ENCODE assay signal across 8 mouse cellular contexts in genomic region chr5:111489022-111489616, GRCm38 (mm10).
DNase-seq lines count a peak whose midpoint lies in the region; ATAC-seq and TF ChIP-seq lines count a peak whose summit lies in the region.

No protein-coding gene starts in this region.

- H3K9me3 ChIP-seq in kidney, embryonic 14.5 days (ENCODE audit: control insufficient read depth, low read length) = no peaks in the 10 kb centered on the region
- H3K9me3 ChIP-seq in MEL (replicated peaks; ENCODE audit: insufficient read depth, low read length) = no peaks in the 10 kb centered on the region
- H3K9me3 ChIP-seq in midbrain, embryonic 16.5 days (replicated peaks; ENCODE audit: control insufficient read depth, low read length, poor library complexity, severe bottlenecking) = no peaks in the 10 kb centered on the region
- no peaks in the 10 kb centered on the region for H3K9me3 ChIP-seq in liver, embryonic 11.5 days (ENCODE audit: control insufficient read depth, low read length)

- H3K4me1 ChIP-seq in kidney, embryonic 14.5 days (ENCODE audit: control insufficient read depth, insufficient read depth, low read length) = no peaks in the 10 kb centered on the region
- H3K4me1 ChIP-seq in MEL (ENCODE audit: control insufficient read depth in 1 of 2, insufficient read depth in 2 of 2, low read length in 2 of 2) = no peaks in the 10 kb centered on the region
- no peaks in the 10 kb centered on the region for H3K4me1 ChIP-seq in midbrain, embryonic 16.5 days (ENCODE audit: control insufficient read depth, insufficient read depth, low read length)
- H3K4me1 ChIP-seq in liver, embryonic 11.5 days (replicated peaks; ENCODE audit: control insufficient read depth, insufficient read depth, low read length) = no peaks in the 10 kb centered on the region

- no peak for TF ChIP-seq POLR2A in MEL (IDR thresholded peaks at IDR 0.05; ENCODE audit: control insufficient read depth in 1 of 2, insufficient read depth in 1 of 2, low read depth in 1 of 2, low read length in 2 of 2, poor library complexity in 1 of 2)

- TF ChIP-seq EP300 in MEL (IDR thresholded peaks at IDR 0.05; ENCODE audit: low read depth in 1 of 2, low read length in 2 of 2) = no peak

- DNase-seq in kidney, postnatal 10 days = no peak
- DNase-seq in MEL (ENCODE audit: low read depth, low spot score) = peak; percentile 11
- peak; percentile 13 for DNase-seq in forelimb bud, embryonic 11.5 days (ENCODE audit: low read depth, low spot score)
- no peak for DNase-seq in liver, embryonic 11.5 days (ENCODE audit: low spot score)
- DNase-seq in ovary, postnatal 36 days (ENCODE audit: low spot score) = no peak
- DNase-seq in yolk sac, embryonic 10.5 days (ENCODE audit: low spot score) = no peak

- no peak overlapping the region for H3K4me2 ChIP-seq in kidney, embryonic 14.5 days (replicated peaks; ENCODE audit: low read depth, low read length)
- peak overlapping the region; percentile 41 for H3K4me2 ChIP-seq in midbrain, embryonic 16.5 days (ENCODE audit: low read length)
- no peak overlapping the region for H3K4me2 ChIP-seq in liver, embryonic 11.5 days

- TF ChIP-seq RAD21 in MEL (IDR thresholded peaks at IDR 0.05; ENCODE audit: low read depth, low read length) = no peak

- 52% methylated on average over 7 of the region's 7 CpGs for WGBS in kidney, embryonic 14.5 days
- WGBS in midbrain, embryonic 16.5 days = 47% methylated on average over 7 of the region's 7 CpGs
- WGBS in liver, embryonic 11.5 days = 48% methylated on average over 7 of the region's 7 CpGs

- no peak overlapping the region for H3K4me3 ChIP-seq in kidney, embryonic 14.5 days (ENCODE audit: low read length)
- no peak overlapping the region for H3K4me3 ChIP-seq in MEL (ENCODE audit: control insufficient read depth in 1 of 2, insufficient read depth in 1 of 2, low read depth in 2 of 2, low read length in 2 of 2)
- no peak overlapping the region for H3K4me3 ChIP-seq in midbrain, embryonic 16.5 days (ENCODE audit: low read depth, low read length)
- H3K4me3 ChIP-seq in liver, embryonic 11.5 days (ENCODE audit: low read depth, low read length) = no peak overlapping the region

- H3K9ac ChIP-seq in kidney, embryonic 14.5 days (ENCODE audit: low read depth, low read length) = no peak overlapping the region
- H3K9ac ChIP-seq in MEL (ENCODE audit: control insufficient read depth, low read depth, low read length, poor library complexity, severe bottlenecking) = no peak overlapping the region
- no peak overlapping the region for H3K9ac ChIP-seq in midbrain, embryonic 16.5 days (ENCODE audit: low read depth, low read length)
- no peak overlapping the region for H3K9ac ChIP-seq in liver, embryonic 11.5 days (ENCODE audit: low read depth, low read length)

- H3K27me3 ChIP-seq in kidney, embryonic 14.5 days (ENCODE audit: control insufficient read depth, insufficient read depth, low read length) = 0 out of 2 replicates have a peak, but pooled peaks cover 2% of the 10 kb centered on the region
- H3K27me3 ChIP-seq in MEL (ENCODE audit: control insufficient read depth in 1 of 2, insufficient read depth in 2 of 2, low read length in 2 of 2) = no peaks in the 10 kb centered on the region
- H3K27me3 ChIP-seq in midbrain, embryonic 16.5 days (ENCODE audit: control insufficient read depth, insufficient read depth, low read depth, low read length) = no peaks in the 10 kb centered on the region
- no peaks in the 10 kb centered on the region for H3K27me3 ChIP-seq in liver, embryonic 11.5 days (replicated peaks; ENCODE audit: control insufficient read depth, insufficient read depth, low read length)

- H3K27ac ChIP-seq in kidney, embryonic 14.5 days (ENCODE audit: low read depth, low read length) = no peak overlapping the region
- H3K27ac ChIP-seq in MEL (ENCODE audit: control insufficient read depth, low read depth, low read length) = no peak overlapping the region
- H3K27ac ChIP-seq in midbrain, embryonic 16.5 days (ENCODE audit: low read length) = no peak overlapping the region
- no peak overlapping the region for H3K27ac ChIP-seq in liver, embryonic 11.5 days (ENCODE audit: low read depth, low read length)

- ATAC-seq in kidney, embryonic 14.5 days (ENCODE audit: low FRiP score, low TSS enrichment) = 0 out of 2 replicates have a peak, but pooled peaks have one; percentile 49
- ATAC-seq in midbrain, embryonic 16.5 days = peak; percentile 78
- ATAC-seq in liver, embryonic 11.5 days (replicated peaks; ENCODE audit: low FRiP score) = no peak

- H3K79me2 ChIP-seq in MEL (ENCODE audit: control insufficient read depth, insufficient read depth, low read length, poor library complexity) = no peaks in the 10 kb centered on the region

- no peaks in the 10 kb centered on the region for H3K36me3 ChIP-seq in kidney, embryonic 14.5 days (ENCODE audit: control insufficient read depth, insufficient read depth, low read length)
- H3K36me3 ChIP-seq in MEL (ENCODE audit: control insufficient read depth in 1 of 2, insufficient read depth in 2 of 2, low read length in 2 of 2) = no peaks in the 10 kb centered on the region
- no peaks in the 10 kb centered on the region for H3K36me3 ChIP-seq in midbrain, embryonic 16.5 days (ENCODE audit: control insufficient read depth, insufficient read depth, low read length)
- no peaks in the 10 kb centered on the region for H3K36me3 ChIP-seq in liver, embryonic 11.5 days (ENCODE audit: control insufficient read depth, insufficient read depth, low read length)

- no peak for TF ChIP-seq CTCF in MEL (IDR thresholded peaks at IDR 0.05 in 2 of 3, conservative IDR thresholded peaks at IDR 0.05 in 1 of 3; ENCODE audit: control insufficient read depth in 1 of 3, insufficient read depth in 1 of 3, low read depth in 2 of 3, low read length in 3 of 3, poor library complexity in 1 of 3, severe bottlenecking in 1 of 3)

TF ChIP-seq in MEL, 35 proteins besides CTCF, POLR2A, EP300 and RAD21:
- TF ChIP-seq TCF12 (IDR thresholded peaks at IDR 0.05; ENCODE audit: low read depth, low read length) (no peak), USF2 (IDR thresholded peaks at IDR 0.05; ENCODE audit: borderline replicate concordance in 1 of 2, insufficient read depth in 1 of 2, low read depth in 1 of 2, low read length in 2 of 2) (peak in 1 of 2 experiments; percentile 21; a peak in 1 of 4 replicates), SIN3A (IDR thresholded peaks at IDR 0.05; ENCODE audit: low read length) (no peak), NRF1 (IDR thresholded peaks at IDR 0.05; ENCODE audit: insufficient read depth, low read depth, low read length, poor library complexity, severe bottlenecking) (no peak), RCOR1 (IDR thresholded peaks at IDR 0.05; ENCODE audit: low read depth, low read length) (no peak), ZNF384 (IDR thresholded peaks at IDR 0.05; ENCODE audit: low read depth, low read length) (0 out of 2 replicates have a peak, but pooled peaks have one; percentile 31), MAX (IDR thresholded peaks at IDR 0.05; ENCODE audit: low read length) (no peak), ZMIZ1 (IDR thresholded peaks at IDR 0.05; ENCODE audit: low read depth, low read length) (no peak), CHD1 (IDR thresholded peaks at IDR 0.05; ENCODE audit: low read depth, low read length) (no peak), KAT2A (conservative IDR thresholded peaks at IDR 0.05; ENCODE audit: low read depth, low read length) (no peak), HCFC1 (IDR thresholded peaks at IDR 0.05; ENCODE audit: low read depth, low read length) (peak; percentile 79), GATA1 (IDR thresholded peaks at IDR 0.05; ENCODE audit: low read depth, low read length) (no peak), ETS1 (IDR thresholded peaks at IDR 0.05; ENCODE audit: low read depth, low read length) (no peak), POLR2AphosphoS2 (IDR thresholded peaks at IDR 0.05; ENCODE audit: low read length) (no peak), USF1 (IDR thresholded peaks at IDR 0.05; ENCODE audit: low read depth, low read length) (peak; percentile 80), ZC3H11A (IDR thresholded peaks at IDR 0.05; ENCODE audit: low read depth, low read length) (no peak), BHLHE40 (IDR thresholded peaks at IDR 0.05; ENCODE audit: borderline replicate concordance, low read depth, low read length) (no peak), MXI1 (IDR thresholded peaks at IDR 0.05; ENCODE audit: low read depth, low read length) (no peak), E2F4 (IDR thresholded peaks at IDR 0.05; ENCODE audit: borderline replicate concordance, low read depth, low read length) (no peak), MAFK (IDR thresholded peaks at IDR 0.05; ENCODE audit: borderline replicate concordance, low read depth, low read length) (no peak), ZKSCAN1 (IDR thresholded peaks at IDR 0.05; ENCODE audit: low read depth, low read length) (no peak), MEF2A (IDR thresholded peaks at IDR 0.05; ENCODE audit: extremely low read depth, insufficient replicate concordance, low read depth, low read length, poor library complexity, severe bottlenecking) (no peak), POLR2AphosphoS5 (IDR thresholded peaks at IDR 0.05; ENCODE audit: borderline replicate concordance, low read depth, low read length) (no peak), CHD2 (IDR thresholded peaks at IDR 0.05; ENCODE audit: low read length) (no peak), MYC (IDR thresholded peaks at IDR 0.05; ENCODE audit: low read depth, low read length) (no peak), GABPA (IDR thresholded peaks at IDR 0.05; ENCODE audit: low read depth, low read length) (no peak)

Comparison
In these comparisons a context has a peak if more than half of its experiments do, and no peak if none do; other contexts are left out.
1. DNase-seq: peak in MEL (single experiment) and forelimb bud, embryonic 11.5 days (single experiment); none in kidney, postnatal 10 days (single experiment), liver, embryonic 11.5 days (single experiment), ovary, postnatal 36 days (single experiment) and yolk sac, embryonic 10.5 days (single experiment).